Mouse (Mus musculus) heart, embryonic 11.5 days (tissue): ENCODE results near the gene Arid5b. TPM values are rescaled to one million over a fixed set of nuclear protein-coding genes. Genes with fewer than 3 reads are reported as not detected.

Source experiments
- ATAC-seq: fragments of 200-750 bp; cut with Nextera tagmentation; replicated peaks from 2 replicates; pipeline ENCODE4 v1.8.0; 2017; ENCODE audit warnings: moderate library complexity; ENCODE audit not compliant: insufficient number of reproducible peaks, low FRiP score, low TSS enrichment
- H3K27ac ChIP-seq: fragments of 300-500 bp; sonication (generic); 2 replicates; pipeline ENCODE4 v1.5.1; 2014; ENCODE audit warnings: mild to moderate bottlenecking, low read depth, low read length
- H3K27me3 ChIP-seq: fragments of 300-500 bp; sonication (generic); 2 replicates; pipeline ENCODE4 v1.6.1; 2014; ENCODE audit warnings: mild to moderate bottlenecking, low read length, mixed read lengths; ENCODE audit not compliant: control insufficient read depth, insufficient read depth
- H3K36me3 ChIP-seq: fragments of 300-500 bp; sonication (generic); 2 replicates; pipeline ENCODE4 v1.6.1; 2014; ENCODE audit warnings: mild to moderate bottlenecking, low read length, moderate library complexity, mixed read lengths; ENCODE audit not compliant: control insufficient read depth, insufficient read depth
- H3K4me1 ChIP-seq: fragments of 300-500 bp; sonication (generic); 2 replicates; pipeline ENCODE4 v1.6.1; 2014; ENCODE audit warnings: low read length; ENCODE audit not compliant: control insufficient read depth, insufficient read depth
- H3K4me2 ChIP-seq: fragments of 300-500 bp; sonication (generic); 2 replicates; pipeline ENCODE4 v1.6.1; 2014; ENCODE audit warnings: mild to moderate bottlenecking, moderate library complexity
- H3K4me3 ChIP-seq: fragments of 300-500 bp; sonication (generic); 2 replicates; pipeline ENCODE4 v1.5.1; 2014; ENCODE audit warnings: low read depth, low read length
- H3K9ac ChIP-seq: fragments of 300-500 bp; sonication (generic); 2 replicates; pipeline ENCODE4 v1.6.1; 2014; ENCODE audit warnings: mild to moderate bottlenecking, low read depth, low read length, moderate library complexity
- H3K9me3 ChIP-seq: fragments of 300-500 bp; sonication (generic); replicated peaks from 2 replicates; pipeline ENCODE4 v1.6.1; 2016; ENCODE audit warnings: low read length; ENCODE audit not compliant: control insufficient read depth
- WGBS: fragments of 180-500 bp; shearing (Covaris S2); extraction: QIAGEN DNeasy Blood & Tissue Kit; methylation state at CpG from one replicate; pipeline ENCODE4 v1.1.7; 2014; ENCODE audit not compliant: insufficient replicate concordance; 5-methylcytosine and 5-hydroxymethylcytosine counted together
- polyA plus RNA-seq: library from polyadenylated mRNA; unstranded; fragments of >200 nt; fragmentation: Nextera tagmentation; extraction: Ambion mirVana; gene quantifications from 2 replicates; pipeline ENCODE4 v1.2.1, GENCODE M21; 2014

Gene Arid5b
- polyA plus RNA-seq, 1 experiment from 2014 or later = 21.1 TPM

DNA sequence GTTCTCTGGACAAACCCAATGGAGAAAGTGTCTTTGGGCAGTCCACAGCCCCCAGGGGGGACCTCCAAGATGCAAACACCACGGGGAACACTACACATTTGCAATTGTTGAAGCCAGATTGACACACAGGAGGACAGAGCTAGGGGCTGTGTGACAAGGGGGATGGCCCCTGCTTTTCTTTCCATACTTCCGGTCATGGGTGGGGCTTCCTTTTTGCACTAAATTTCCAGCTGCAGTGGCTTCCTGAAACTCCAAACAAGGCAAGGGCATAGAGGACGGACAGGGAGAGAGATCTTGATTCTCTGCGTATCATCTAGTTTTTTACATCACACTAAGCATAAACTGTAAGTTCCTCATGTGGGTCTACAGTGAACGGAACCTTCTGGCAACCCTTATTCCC is 210.6 kb downstream of the Arid5b start:
- Histone ChIP-seq H3K9ac (no peak overlapping the region), H3K9me3 (no peaks in the 10 kb centered on the region), H3K4me3 (no peak overlapping the region), H3K4me2 (no peak overlapping the region), H3K27ac (no peak overlapping the region), H3K4me1 (no peaks in the 10 kb centered on the region), H3K27me3 (no peaks in the 10 kb centered on the region), H3K36me3 (no peaks in the 10 kb centered on the region)
- no peak for ATAC-seq
- 64% methylated on average over 5 of the region's 5 CpGs for WGBS

GRCm38 (mm10) chr10:68066173-68066572 is 212.4 kb downstream of the Arid5b start:
- ATAC-seq = no peak
- WGBS = 80% methylated on average over 5 of the region's 5 CpGs
- no peaks in the 10 kb centered on the region for H3K27me3 ChIP-seq
- no peak overlapping the region for H3K4me2 ChIP-seq
- H3K4me3 ChIP-seq = no peak overlapping the region
- no peaks in the 10 kb centered on the region for H3K9me3 ChIP-seq
- no peaks in the 10 kb centered on the region for H3K4me1 ChIP-seq
- no peak overlapping the region for H3K9ac ChIP-seq
- no peaks in the 10 kb centered on the region for H3K36me3 ChIP-seq
- no peak overlapping the region for H3K27ac ChIP-seq

GRCm38 (mm10) chr10:68064571-68064970 is 214.0 kb downstream of the Arid5b start:
- no peak for ATAC-seq
- no peak overlapping the region for H3K9ac ChIP-seq
- H3K36me3 ChIP-seq = no peaks in the 10 kb centered on the region
- H3K4me3 ChIP-seq = no peak overlapping the region
- no peaks in the 10 kb centered on the region for H3K27me3 ChIP-seq
- H3K9me3 ChIP-seq = no peaks in the 10 kb centered on the region
- no peak overlapping the region for H3K4me2 ChIP-seq
- no peaks in the 10 kb centered on the region for H3K4me1 ChIP-seq
- WGBS = 91% methylated on average over 10 of the region's 10 CpGs
- H3K27ac ChIP-seq = no peak overlapping the region

DNA sequence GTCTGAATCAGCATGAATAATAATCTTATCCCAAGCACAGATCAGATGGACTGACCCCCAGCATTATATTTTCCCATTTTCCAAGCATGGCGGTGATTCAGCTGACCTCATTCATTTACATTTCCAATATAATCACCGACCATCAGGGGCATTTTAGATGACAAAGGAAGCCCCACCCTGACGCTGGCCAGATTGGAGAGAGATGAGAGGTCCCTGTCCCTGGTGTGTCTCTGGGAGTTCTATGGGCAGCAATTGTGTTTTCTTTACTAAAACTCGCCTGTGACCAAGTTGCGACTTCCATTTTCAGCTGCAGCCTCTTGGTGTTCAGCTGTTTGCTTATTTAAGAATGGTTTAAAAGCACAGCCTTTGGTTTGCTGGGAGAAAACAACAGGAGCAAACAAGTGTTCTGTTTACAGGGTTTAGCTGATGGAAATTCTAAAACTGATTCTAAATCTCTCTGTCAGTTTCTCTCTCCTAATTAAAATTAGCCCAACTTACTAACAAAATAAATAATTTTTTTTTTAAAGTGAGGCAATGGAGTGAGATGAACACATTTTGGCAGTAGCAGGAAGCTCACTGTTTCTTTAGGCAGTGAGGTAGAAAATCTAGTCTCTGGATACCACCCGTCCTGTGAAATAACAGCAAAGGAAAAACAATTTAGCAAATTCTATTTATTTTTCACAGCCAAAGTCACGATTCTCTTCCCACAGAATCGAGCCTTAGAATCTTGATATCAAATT is 214.6 kb downstream of the Arid5b start:
- Histone ChIP-seq H3K27me3 (no peaks in the 10 kb centered on the region), H3K27ac (no peak overlapping the region), H3K9me3 (no peaks in the 10 kb centered on the region)

GRCm38 (mm10) chr10:68061249-68061615 is 217.3 kb downstream of the Arid5b start:
- no peak for ATAC-seq
- Histone ChIP-seq H3K27ac (no peak overlapping the region), H3K9ac (no peak overlapping the region), H3K4me3 (no peak overlapping the region), H3K27me3 (no peaks in the 10 kb centered on the region), H3K36me3 (no peaks in the 10 kb centered on the region), H3K9me3 (no peaks in the 10 kb centered on the region), H3K4me1 (no peaks in the 10 kb centered on the region), H3K4me2 (no peak overlapping the region)
- 77% methylated on average over 8 of the region's 8 CpGs for WGBS

More for the DNA sequence above, 214.6 kb downstream of the Arid5b start:
- Histone ChIP-seq H3K36me3 (no peaks in the 10 kb centered on the region), H3K4me1 (no peaks in the 10 kb centered on the region), H3K4me3 (no peak overlapping the region), H3K4me2 (no peak overlapping the region), H3K9ac (no peak overlapping the region)
- ATAC-seq = no peak
- 58% methylated on average over 8 of the region's 8 CpGs for WGBS

- no peak overlapping the region for H3K9ac ChIP-seq
- no peak overlapping the region for H3K27ac ChIP-seq
- no peak for ATAC-seq
- 68% methylated on average over 16 of the region's 16 CpGs for WGBS
- H3K9me3 ChIP-seq = no peaks in the 10 kb centered on the region
- no peaks in the 10 kb centered on the region for H3K4me1 ChIP-seq
- H3K4me2 ChIP-seq = no peak overlapping the region
- no peaks in the 10 kb centered on the region for H3K36me3 ChIP-seq
- no peaks in the 10 kb centered on the region for H3K27me3 ChIP-seq
- H3K4me3 ChIP-seq = no peak overlapping the region
These were observed 217.8 kb downstream of the Arid5b start for GRCm38 (mm10) chr10:68060590-68061248.

DNA sequence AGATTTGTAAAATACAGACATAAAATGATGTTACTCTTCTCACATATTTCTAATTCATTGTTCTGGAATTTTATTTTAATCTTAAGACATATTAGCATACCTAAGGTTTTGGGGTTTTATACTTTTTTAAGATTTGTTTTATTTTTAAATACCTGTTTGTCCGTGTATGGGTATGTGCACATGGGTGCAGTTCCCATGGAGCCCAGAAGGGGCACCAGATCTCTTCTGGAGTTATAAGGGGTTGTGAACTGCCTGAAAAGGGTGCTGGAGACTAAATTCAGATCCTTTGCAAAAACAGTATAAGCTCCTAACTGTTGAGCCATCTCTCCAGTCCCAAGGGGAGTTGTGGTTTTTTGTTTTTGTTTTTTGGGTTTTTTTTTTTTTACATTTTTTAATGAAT is 220.2 kb downstream of the Arid5b start:
- Histone ChIP-seq H3K27ac (no peak overlapping the region), H3K4me1 (no peaks in the 10 kb centered on the region), H3K9ac (no peak overlapping the region), H3K4me3 (no peak overlapping the region), H3K9me3 (no peaks in the 10 kb centered on the region), H3K27me3 (no peaks in the 10 kb centered on the region), H3K36me3 (no peaks in the 10 kb centered on the region), H3K4me2 (no peak overlapping the region)
- ATAC-seq = no peak
- WGBS = 93% methylated on average over 1 of the region's 1 CpGs

DNA sequence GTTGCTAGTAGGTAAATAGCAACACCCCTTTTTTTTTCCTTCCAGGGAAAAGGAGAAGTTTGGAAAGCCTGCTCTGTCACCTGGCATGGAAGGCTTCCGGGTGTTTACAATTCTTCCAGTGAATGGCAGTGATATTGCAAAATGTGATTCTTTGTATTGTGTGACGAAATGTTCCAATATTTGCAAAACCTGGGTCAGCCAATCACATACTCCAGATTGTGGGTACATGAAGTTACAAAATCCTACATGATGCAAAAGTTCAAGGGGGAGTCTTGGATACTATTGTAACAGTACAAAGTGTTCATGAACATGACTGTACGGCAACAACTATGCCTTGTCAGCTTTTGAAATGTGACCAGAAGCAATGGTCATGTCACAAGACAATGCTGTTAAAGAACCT is 220.7 kb downstream of the Arid5b start:
- ATAC-seq = no peak
- Histone ChIP-seq H3K9ac (no peak overlapping the region), H3K27me3 (no peaks in the 10 kb centered on the region)

GRCm38 (mm10) chr10:68054706-68055105 is 223.8 kb downstream of the Arid5b start:
- 84% methylated on average over 6 of the region's 6 CpGs for WGBS
- no peaks in the 10 kb centered on the region for H3K4me1 ChIP-seq
- no peak overlapping the region for H3K27ac ChIP-seq
- no peak for ATAC-seq
- no peaks in the 10 kb centered on the region for H3K9me3 ChIP-seq
- no peak overlapping the region for H3K4me3 ChIP-seq
- H3K4me2 ChIP-seq = no peak overlapping the region
- H3K27me3 ChIP-seq = no peaks in the 10 kb centered on the region
- H3K36me3 ChIP-seq = no peaks in the 10 kb centered on the region
- no peak overlapping the region for H3K9ac ChIP-seq

More for the DNA sequence above, 220.7 kb downstream of the Arid5b start:
- 88% methylated on average over 3 of the region's 3 CpGs for WGBS
- Histone ChIP-seq H3K36me3 (no peaks in the 10 kb centered on the region), H3K4me2 (no peak overlapping the region), H3K4me1 (no peaks in the 10 kb centered on the region), H3K4me3 (no peak overlapping the region), H3K9me3 (no peaks in the 10 kb centered on the region), H3K27ac (no peak overlapping the region)
